In the genomic region with DNA sequence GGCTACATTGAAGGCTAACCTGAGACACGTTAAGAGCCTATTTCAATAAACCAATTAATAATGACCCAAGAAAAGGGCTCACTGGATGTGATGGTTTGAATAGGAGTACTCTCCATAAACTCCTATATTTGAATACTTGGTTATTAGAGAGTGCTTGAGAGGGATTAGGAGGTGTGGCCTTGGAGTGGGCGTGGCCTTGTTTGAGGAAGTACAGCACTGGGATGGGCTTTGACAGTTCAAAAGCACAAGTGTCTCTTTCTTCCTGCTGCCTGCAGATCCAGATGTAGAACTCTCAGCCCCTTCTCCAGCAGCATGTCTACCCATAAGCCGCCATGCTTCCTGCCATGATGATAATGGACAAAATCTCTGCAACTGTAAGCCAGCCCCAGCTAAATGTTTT, we compare ENCODE assay signal across 11 mouse cellular contexts.
"Had no signal": no experiment of that assay in that cellular context is flagged by ENCODE, and none has a peak within 500 bp of the region (broad histone marks: within the 10 kb centered on the region; RNA-seq: fewer than 3 reads in every experiment).

No protein-coding gene starts in this region.

- H3K27ac ChIP-seq: left cerebral cortex, adult 2 months; limb, embryonic 10.5 days; liver, embryonic 15.5 days; midbrain, embryonic 12.5 days; stomach, embryonic 15.5 days had no signal

- H3K36me3 ChIP-seq: limb, embryonic 10.5 days; liver, embryonic 15.5 days; midbrain, embryonic 12.5 days; stomach, embryonic 15.5 days had no signal

- H3K4me3 ChIP-seq: left cerebral cortex, adult 2 months; limb, embryonic 10.5 days; liver, embryonic 15.5 days; midbrain, embryonic 12.5 days; stomach, embryonic 15.5 days had no signal

- H3K4me1 ChIP-seq: liver, embryonic 15.5 days had no signal

- H3K9ac ChIP-seq: liver, embryonic 15.5 days; lung, embryonic 14.5 days; midbrain, embryonic 12.5 days; stomach, embryonic 15.5 days had no signal

- H3K9me3 ChIP-seq: limb, embryonic 10.5 days; liver, embryonic 15.5 days; midbrain, embryonic 12.5 days; stomach, embryonic 15.5 days had no signal

- DNase-seq: kidney, adult 11 months; kidney, postnatal 14 days; lung, embryonic 14.5 days; lung, postnatal 10 days; lung, postnatal 4 days; right cerebral cortex, postnatal 14 days had no signal

- H3K27me3 ChIP-seq: liver, embryonic 15.5 days; midbrain, embryonic 12.5 days; stomach, embryonic 15.5 days had no signal
